Mouse (Mus musculus): ENCODE results near the gene Zfhx2. TPM values are rescaled to one million over a fixed set of nuclear protein-coding genes. Genes with fewer than 3 reads are reported as not detected.

The Zfhx2 gene
- polyA plus RNA-seq, 1 experiment, result 18.1 TPM

DNA sequence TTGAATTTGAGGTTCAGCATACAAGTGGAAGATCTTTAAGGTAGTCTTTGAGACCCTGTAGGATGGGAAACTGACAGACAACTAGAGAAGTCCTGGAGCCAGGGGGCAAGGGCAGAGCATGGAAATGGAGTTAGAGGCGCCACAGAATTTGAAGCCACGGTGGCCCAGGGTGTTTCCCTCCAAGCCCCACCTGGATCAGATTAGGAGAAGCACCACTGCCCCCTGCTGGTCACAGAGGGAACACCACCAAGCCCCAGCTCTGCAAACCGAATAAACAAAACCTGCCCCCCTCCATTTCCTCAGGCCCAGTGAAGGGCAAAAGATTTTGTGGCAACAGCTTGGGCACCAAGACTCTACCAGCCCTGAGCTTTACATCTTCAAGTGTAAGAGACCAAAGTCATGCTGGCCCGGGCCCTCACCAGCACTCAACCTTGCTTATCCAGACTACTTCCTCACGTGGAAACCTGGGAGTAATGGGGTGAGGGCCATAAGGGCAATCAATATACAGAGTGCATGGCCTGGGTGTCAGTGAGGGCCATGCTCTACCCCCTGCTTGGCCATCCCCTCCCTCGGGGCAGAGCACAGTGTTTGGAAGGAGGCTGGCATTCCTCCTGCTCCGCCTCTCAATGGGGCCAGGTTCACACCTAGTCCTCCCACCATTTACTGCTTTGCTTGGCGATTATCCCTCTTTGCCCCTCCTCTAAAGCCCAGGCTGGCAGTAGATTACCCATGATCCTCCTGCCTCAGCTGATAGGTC lies 12.7 kb downstream of the Zfhx2 start:
- no peaks in the 10 kb centered on the region for H3K27me3 ChIP-seq (ENCODE audit: control insufficient read depth, insufficient read depth, low read length, poor library complexity, severe bottlenecking)
- no peak for TF ChIP-seq POLR2A (IDR thresholded peaks at IDR 0.05; ENCODE audit: insufficient read depth, low read length)
- no peak for TF ChIP-seq EP300 (IDR thresholded peaks at IDR 0.05; ENCODE audit: insufficient read depth, low read depth, low read length)
- no peak for TF ChIP-seq CTCF (IDR thresholded peaks at IDR 0.05; ENCODE audit: low read depth, low read length)
- H3K4me1 ChIP-seq (ENCODE audit: control insufficient read depth, insufficient read depth, low read length), result peaks cover 9% of the 10 kb centered on the region
- no peaks in the 10 kb centered on the region for H3K9me3 ChIP-seq (replicated peaks; ENCODE audit: control insufficient read depth, insufficient read depth, low read length, poor library complexity, severe bottlenecking)
- H3K4me3 ChIP-seq (ENCODE audit: low read depth, low read length), result peak overlapping the region; percentile 36
- 0 out of 2 replicates have a peak, but pooled peaks cover 4% of the 10 kb centered on the region for H3K36me3 ChIP-seq (ENCODE audit: control insufficient read depth, insufficient read depth, low read length, poor library complexity, severe bottlenecking)
- peak overlapping the region; percentile 43 for H3K9ac ChIP-seq (ENCODE audit: low read depth, poor library complexity, severe bottlenecking)
- H3K27ac ChIP-seq (ENCODE audit: insufficient read depth, low read length), result peak overlapping the region; percentile 91

DNA sequence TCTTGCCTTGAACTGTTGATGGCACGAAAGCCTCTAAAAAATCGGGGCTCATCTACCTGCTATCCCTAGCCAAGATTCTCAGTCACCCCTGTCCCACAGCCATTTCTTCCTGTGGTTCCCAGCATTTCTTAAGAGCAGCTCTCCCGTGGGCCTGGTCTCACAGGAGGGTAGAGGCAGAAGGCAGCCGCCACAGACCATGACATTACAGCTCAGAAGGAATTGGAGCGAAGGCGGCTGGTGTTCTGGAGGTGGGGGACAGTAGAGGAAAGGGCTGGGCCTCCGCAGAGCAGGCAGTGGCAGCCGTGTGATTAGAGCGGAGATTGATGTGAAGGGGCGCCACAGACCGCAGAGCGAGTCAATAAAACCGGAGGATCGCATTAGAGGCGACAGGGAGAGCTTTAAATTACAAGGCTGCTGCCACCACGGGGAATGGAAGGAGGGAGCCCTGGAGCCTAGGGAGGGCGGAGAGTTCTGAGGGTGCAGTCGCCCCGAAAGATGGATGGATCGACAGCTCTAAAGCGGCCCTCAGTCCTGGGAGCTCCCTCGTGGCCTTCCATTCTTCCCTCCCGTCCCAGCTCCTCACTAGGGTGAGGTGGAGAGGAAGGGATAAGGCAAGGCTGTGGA lies 13.6 kb downstream of the Zfhx2 start:
- 0 out of 2 replicates have a peak, but pooled peaks cover 5% of the 10 kb centered on the region for H3K36me3 ChIP-seq (ENCODE audit: control insufficient read depth, insufficient read depth, low read length, poor library complexity, severe bottlenecking)
- no peaks in the 10 kb centered on the region for H3K9me3 ChIP-seq (replicated peaks; ENCODE audit: control insufficient read depth, insufficient read depth, low read length, poor library complexity, severe bottlenecking)
- peak overlapping the region; percentile 43 for H3K9ac ChIP-seq (ENCODE audit: low read depth, poor library complexity, severe bottlenecking)
- no peak for TF ChIP-seq POLR2A (IDR thresholded peaks at IDR 0.05; ENCODE audit: insufficient read depth, low read length)
- TF ChIP-seq EP300 (IDR thresholded peaks at IDR 0.05; ENCODE audit: insufficient read depth, low read depth, low read length), result no peak
- TF ChIP-seq CTCF (IDR thresholded peaks at IDR 0.05; ENCODE audit: low read depth, low read length), result no peak
- no peaks in the 10 kb centered on the region for H3K27me3 ChIP-seq (ENCODE audit: control insufficient read depth, insufficient read depth, low read length, poor library complexity, severe bottlenecking)
- H3K27ac ChIP-seq (ENCODE audit: insufficient read depth, low read length), result peak overlapping the region; percentile 90
- H3K4me3 ChIP-seq (ENCODE audit: low read depth, low read length), result peak overlapping the region; percentile 32
- peaks cover 9% of the 10 kb centered on the region for H3K4me1 ChIP-seq (ENCODE audit: control insufficient read depth, insufficient read depth, low read length)

- Histone ChIP-seq H3K4me1 (ENCODE audit: control insufficient read depth, insufficient read depth, low read length) (peaks cover 9% of the 10 kb centered on the region), H3K36me3 (ENCODE audit: control insufficient read depth, insufficient read depth, low read length, poor library complexity, severe bottlenecking) (0 out of 2 replicates have a peak, but pooled peaks cover 5% of the 10 kb centered on the region), H3K9me3 (replicated peaks; ENCODE audit: control insufficient read depth, insufficient read depth, low read length, poor library complexity, severe bottlenecking) (no peaks in the 10 kb centered on the region), H3K27me3 (ENCODE audit: control insufficient read depth, insufficient read depth, low read length, poor library complexity, severe bottlenecking) (no peaks in the 10 kb centered on the region), H3K4me3 (ENCODE audit: low read depth, low read length) (peak overlapping the region; percentile 32), H3K27ac (ENCODE audit: insufficient read depth, low read length) (peak overlapping the region; percentile 90), H3K9ac (ENCODE audit: low read depth, poor library complexity, severe bottlenecking) (peak overlapping the region; percentile 43)
- TF ChIP-seq EP300 (IDR thresholded peaks at IDR 0.05; ENCODE audit: insufficient read depth, low read depth, low read length), result no peak
- TF ChIP-seq CTCF (IDR thresholded peaks at IDR 0.05; ENCODE audit: low read depth, low read length), result no peak
- no peak for TF ChIP-seq POLR2A (IDR thresholded peaks at IDR 0.05; ENCODE audit: insufficient read depth, low read length)
Observed at GRCm38 (mm10) chr14:55077481-55078365, 14.4 kb downstream of the Zfhx2 start.

DNA sequence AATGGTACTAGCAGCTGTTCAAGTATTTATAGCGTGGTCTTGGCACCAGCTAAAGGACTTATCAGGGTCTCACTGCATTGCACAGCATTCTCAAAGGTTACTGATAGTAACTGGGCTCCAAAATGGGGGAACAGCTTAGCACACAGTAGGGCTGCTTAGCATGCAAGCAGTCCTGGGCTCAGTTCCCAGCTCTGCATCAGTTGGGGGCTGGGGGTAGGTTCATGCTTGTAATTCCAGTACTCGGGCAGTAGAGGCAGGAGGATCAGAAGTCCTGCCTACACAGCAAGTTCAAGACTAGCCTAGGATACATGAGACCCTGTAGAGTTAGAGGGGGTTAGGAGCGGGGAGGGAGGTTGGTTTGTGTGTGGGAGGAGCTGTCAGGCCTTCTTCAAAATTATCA lies 15.2 kb downstream of the Zfhx2 start:
- H3K27ac ChIP-seq (ENCODE audit: insufficient read depth, low read length), result peak overlapping the region; percentile 90
- peak overlapping the region; percentile 43 for H3K9ac ChIP-seq (ENCODE audit: low read depth, poor library complexity, severe bottlenecking)
- H3K4me3 ChIP-seq (ENCODE audit: low read depth, low read length), result no peak overlapping the region
- H3K27me3 ChIP-seq (ENCODE audit: control insufficient read depth, insufficient read depth, low read length, poor library complexity, severe bottlenecking), result no peaks in the 10 kb centered on the region
- H3K4me1 ChIP-seq (ENCODE audit: control insufficient read depth, insufficient read depth, low read length), result peaks cover 12% of the 10 kb centered on the region
- 0 out of 2 replicates have a peak, but pooled peaks cover 5% of the 10 kb centered on the region for H3K36me3 ChIP-seq (ENCODE audit: control insufficient read depth, insufficient read depth, low read length, poor library complexity, severe bottlenecking)
- TF ChIP-seq EP300 (IDR thresholded peaks at IDR 0.05; ENCODE audit: insufficient read depth, low read depth, low read length), result no peak
- TF ChIP-seq POLR2A (IDR thresholded peaks at IDR 0.05; ENCODE audit: insufficient read depth, low read length), result no peak
- no peak for TF ChIP-seq CTCF (IDR thresholded peaks at IDR 0.05; ENCODE audit: low read depth, low read length)
- no peaks in the 10 kb centered on the region for H3K9me3 ChIP-seq (replicated peaks; ENCODE audit: control insufficient read depth, insufficient read depth, low read length, poor library complexity, severe bottlenecking)

GRCm38 (mm10) chr14:55076224-55076623 lies 15.9 kb downstream of the Zfhx2 start:
- no peak for TF ChIP-seq POLR2A (IDR thresholded peaks at IDR 0.05; ENCODE audit: insufficient read depth, low read length)
- no peak for TF ChIP-seq EP300 (IDR thresholded peaks at IDR 0.05; ENCODE audit: insufficient read depth, low read depth, low read length)
- no peak for TF ChIP-seq CTCF (IDR thresholded peaks at IDR 0.05; ENCODE audit: low read depth, low read length)
- Histone ChIP-seq H3K9me3 (replicated peaks; ENCODE audit: control insufficient read depth, insufficient read depth, low read length, poor library complexity, severe bottlenecking) (no peaks in the 10 kb centered on the region), H3K9ac (ENCODE audit: low read depth, poor library complexity, severe bottlenecking) (no peak overlapping the region), H3K36me3 (ENCODE audit: control insufficient read depth, insufficient read depth, low read length, poor library complexity, severe bottlenecking) (0 out of 2 replicates have a peak, but pooled peaks cover 5% of the 10 kb centered on the region), H3K27ac (ENCODE audit: insufficient read depth, low read length) (peak overlapping the region; percentile 47), H3K4me3 (ENCODE audit: low read depth, low read length) (no peak overlapping the region), H3K4me1 (ENCODE audit: control insufficient read depth, insufficient read depth, low read length) (peaks cover 11% of the 10 kb centered on the region), H3K27me3 (ENCODE audit: control insufficient read depth, insufficient read depth, low read length, poor library complexity, severe bottlenecking) (no peaks in the 10 kb centered on the region)

All from ES-Bruce4 (cell line).